Mouse (Mus musculus) left cerebral cortex, adult 9 months (tissue): ENCODE measurements around the gene Slit1.
A peak's percentile ranks its signal among the peaks of the same experiment; 100 is the strongest.

Experiments used
- DNase-seq, 2 experiments: peaks; one replicate each; pipeline ENCODE4 v3.0.0; 2022; ENCODE audit warnings: low spot score in 2 of 2

Slit1 gene

DNA sequence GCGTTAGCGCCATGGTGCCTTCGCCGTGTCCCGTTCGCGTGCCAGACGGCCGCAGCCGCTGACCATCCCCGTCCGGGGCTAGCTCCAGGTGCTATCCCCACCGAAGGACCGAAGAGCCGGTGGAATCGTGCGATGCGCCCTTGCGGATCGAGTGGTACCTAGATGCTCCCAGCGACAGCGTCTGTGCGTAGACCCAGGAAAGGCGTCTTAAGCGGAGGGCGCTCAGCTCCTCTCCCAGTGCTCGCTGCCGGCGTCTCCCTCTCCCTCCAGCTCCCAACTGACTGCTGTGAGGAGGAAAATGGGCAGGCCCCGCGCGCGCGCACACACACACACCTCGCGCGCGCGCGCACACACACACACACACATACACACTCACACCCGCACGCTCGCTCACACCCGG is at the start of gene Slit1:
Gene Slit1 (minus strand): TSS at position 270 of the 400 bp plus-strand sequence.
- peak in 1 of 2 experiments; percentile 64 for DNase-seq

DNA sequence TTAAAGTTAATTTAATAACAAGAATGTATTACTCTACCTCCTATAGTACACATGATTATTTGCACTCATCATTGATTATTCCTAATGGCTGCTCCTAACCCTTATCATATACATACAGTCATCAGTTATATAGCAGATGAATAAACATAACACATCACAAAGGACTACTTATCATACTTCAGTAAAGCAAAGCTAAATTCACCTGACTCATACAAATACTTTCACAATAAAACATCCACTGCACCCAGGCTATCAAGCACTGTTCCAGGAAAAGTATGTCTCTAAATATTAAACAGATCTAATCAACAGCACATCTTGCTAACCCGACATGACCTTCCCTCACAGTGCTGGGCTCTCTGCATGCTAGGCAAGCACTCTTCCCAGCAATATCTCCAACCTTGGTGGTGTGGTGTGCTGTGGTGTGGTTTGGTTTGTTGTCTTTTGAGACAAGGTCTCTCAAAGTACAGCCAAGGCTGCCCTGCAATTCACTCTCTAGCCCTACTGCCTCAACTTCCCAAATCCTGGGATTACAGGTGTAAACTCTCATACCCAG is 49.5 kb upstream of the Slit1 start:
- DNase-seq: no peak

DNA sequence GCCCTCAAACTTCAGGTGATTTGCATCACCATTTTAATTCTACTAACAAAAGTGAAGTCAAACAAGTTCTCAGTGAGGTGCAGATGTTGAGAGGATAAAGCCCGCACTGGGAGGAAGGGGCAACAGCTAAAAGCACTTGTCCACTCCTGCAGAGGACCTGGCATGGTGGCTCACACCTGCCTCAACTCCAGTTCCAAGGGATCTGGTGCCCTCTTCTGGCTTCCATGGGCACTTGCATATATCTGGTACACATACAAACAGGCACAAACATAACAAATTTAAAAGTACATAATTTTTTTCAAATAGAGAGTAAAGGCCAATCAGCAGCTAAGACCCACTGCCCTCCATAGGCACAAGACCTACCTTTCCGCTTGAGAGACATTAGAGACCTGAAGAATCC is 47.9 kb upstream of the Slit1 start:
- DNase-seq: no peak

DNA sequence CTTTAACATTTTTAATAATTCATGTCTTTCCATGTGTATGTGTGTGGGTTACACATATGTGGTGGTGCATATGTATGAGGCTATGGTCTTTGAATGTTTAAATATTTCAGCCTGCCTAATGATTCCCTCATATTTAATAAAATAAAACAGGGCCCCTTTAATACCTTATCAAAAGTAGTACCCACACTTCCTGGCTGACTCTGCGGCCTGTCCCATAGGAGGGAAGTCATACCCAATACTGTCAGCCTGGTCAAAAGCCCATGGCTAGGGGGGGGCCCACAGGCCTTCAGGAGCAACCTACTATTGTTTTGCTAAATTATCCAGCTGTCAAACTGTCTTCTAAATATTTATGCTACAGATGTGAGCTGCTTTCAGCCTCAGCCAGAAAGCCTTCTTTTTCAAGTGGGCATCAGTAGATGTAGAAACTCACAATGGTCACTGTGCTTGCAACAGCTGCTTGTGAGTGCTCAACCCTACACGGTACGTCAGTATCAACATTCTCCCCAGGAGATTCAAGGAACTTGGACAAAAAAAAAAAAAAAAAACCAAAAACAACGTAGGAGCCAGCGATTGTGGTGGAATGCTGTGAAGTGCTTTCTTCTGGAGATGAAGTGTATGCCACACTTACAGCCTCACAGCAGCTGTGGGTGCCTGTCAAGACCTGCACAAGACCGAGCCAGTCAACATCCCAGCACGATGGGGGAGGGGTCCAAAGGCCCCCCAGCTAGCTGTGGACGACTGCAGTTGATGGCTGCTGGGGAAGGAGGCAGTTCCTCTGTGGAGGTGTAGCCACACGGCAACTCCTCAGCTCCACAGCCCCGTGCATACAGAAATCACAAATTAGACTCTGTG is 45.9 kb upstream of the Slit1 start:
- DNase-seq: no peak

DNA sequence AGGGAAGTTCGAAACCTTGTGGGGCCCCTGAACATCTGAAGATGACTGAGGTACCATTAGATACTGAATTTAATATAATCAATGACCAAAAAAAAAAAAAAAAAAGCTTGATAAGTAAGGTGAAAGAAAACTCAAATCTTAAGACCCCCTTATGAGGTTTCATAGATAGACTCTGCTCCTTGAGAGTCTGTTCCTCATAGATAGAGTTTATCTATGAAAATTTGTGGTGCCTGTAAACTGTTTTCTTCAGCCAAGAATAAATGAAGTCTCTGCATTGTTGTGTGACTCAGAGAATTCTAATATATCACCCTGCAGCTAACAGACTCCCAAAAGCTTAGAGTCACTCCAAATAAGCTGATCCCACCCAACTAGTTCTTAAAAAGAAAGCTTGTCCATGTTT is 43.4 kb upstream of the Slit1 start:
- DNase-seq: no peak

DNA sequence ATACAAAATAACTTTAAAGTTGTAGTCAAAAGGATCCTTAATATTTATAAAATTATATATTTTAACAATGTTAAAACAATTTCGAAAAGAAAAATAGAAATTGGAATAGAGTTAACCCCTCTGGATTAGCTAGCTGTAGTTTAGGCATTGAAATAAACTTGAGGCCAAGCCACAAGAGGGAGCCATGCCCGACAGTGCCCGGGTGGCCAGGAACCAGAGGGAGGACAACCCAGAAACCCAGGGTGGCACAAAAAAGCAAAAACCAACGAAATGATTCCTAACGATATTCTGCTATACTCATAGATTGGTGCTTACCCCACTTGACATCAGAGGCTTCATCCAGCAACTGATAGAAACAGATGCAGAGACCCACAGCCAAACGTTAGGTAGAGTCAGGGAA is 34.0 kb upstream of the Slit1 start:
- no peak for DNase-seq

DNA sequence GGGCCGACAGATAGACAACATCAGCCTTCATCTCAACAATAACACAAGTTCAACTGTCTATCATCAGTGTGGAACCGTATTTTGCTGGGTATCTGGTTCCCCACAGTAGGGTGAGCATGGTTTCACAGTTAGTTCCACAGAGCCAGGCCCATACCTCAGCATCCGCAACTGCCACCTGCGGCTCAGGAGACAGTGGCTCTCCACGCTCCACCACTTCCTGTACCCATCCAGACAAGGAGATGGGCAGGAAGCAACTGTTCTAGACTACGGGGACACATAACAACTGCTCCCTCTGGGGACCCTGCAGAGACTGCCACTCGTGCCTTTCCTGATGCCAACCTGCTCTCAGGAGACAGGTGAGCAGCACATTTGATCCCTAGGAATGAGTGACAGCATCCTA is 25.2 kb upstream of the Slit1 start:
- DNase-seq: no peak

DNA sequence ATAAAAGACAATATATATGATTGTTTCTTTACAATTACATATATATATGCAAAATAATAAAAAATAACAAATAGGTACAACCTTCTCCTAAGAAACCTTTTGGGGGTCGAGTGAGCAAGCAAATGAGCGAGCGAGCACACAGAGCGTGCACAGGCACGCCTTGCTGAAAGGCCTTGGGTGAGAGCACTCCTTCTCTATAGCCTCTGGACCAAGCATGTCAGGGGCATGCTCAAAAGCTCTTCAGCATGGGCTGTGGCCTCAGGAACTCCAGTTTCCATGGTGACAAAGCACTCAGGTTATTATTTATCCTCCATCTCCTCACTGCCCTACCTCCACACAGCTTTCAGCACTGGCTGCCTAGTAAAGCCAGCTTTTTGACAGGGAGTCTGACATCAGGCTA is 23.2 kb upstream of the Slit1 start:
- DNase-seq: no peak

DNA sequence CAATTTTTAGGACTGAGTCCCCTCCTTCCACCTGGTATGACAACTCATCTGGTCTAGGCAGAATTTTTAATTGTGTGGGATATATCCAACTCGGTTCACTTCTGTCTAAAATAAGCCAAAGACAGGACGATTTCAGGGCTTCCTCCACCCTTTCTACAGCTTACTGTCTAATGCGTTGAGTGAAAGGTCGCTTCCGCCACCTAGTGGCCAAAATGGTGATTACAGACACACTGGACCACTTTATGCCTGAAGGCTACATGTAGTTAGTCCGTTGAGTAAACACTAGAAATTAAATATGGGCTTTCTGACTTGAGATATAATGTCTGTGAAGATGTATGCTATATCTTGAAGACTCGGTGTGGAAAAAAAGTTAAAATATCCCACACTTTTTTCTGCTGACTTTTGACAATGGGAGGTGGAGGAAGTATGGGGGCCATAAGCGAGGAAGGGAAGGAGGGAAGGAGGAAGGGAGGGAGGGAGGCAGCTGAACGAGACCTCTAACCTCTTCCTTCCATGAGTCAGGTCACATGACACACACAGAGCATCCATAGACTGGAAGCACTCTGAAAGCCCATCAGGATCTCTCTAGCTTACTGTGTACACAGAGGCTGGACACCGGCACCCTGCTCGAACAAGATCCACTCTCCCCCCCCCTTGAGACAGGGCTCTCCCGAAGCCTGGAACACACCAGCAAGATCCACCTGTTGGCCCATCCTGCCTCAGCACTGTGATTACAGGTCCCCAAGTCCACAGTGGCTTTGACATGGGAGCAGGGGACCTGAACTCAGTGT is 20.6 kb upstream of the Slit1 start:
- DNase-seq: peak; percentile 59 to 96

DNA sequence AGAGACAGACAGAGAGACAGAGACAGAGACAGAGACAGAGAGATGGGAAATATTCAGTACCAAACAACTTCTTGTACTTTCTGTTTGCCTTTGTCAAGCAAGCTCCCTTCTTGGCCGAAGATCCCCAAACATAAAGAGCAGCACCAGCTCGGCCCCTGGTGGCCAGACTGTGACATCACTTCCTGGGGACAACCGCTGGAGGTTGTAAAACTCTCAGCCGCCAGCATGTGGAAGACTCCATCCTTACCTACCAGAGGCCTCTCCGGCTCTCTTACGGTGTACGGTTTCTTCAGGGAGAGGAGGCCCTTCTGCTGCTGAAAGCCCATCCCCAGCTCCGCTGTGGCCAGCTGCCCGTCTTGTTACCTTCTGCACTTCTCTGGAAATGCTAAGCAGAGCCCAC is 18.1 kb upstream of the Slit1 start:
- DNase-seq: no peak

DNA sequence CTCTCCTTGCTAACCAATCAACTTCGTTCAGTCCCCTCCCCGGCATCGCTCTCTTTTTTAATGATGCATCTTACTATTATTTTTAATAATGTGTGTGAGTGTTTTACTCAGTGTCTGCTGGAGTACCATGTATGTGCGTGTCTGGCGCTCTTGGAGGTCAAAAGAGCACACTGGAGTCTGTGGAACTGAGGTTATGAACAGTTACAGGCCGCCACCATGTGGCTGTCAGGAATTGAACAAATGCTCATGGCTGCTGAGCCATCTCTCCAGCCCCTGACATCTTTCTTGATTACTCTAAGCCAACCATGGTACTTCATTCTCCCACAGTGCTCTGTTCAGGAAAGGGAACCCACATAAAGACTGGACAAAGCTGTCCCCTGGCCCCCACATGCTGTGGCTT is 16.3 kb upstream of the Slit1 start:
- DNase-seq: no peak

DNA sequence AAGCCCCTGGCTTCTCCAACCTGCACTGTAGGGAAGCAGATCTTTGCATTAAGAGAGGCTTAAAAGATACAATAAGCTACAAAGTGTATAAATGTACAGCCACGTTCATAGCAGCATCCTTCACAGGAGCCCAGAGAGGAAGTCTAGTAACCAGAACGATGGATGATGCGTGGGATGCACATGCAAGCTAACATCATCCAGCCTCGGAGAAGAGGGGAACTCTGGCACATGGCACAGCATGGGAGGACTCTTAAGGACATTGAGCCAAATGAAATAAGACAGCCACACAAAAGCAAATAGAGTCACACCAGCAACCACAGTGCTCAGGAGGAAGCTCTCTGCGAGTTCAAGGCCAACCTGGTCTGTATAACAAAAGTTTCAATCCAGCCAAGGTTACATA is 15.8 kb upstream of the Slit1 start:
- DNase-seq: no peak

DNA sequence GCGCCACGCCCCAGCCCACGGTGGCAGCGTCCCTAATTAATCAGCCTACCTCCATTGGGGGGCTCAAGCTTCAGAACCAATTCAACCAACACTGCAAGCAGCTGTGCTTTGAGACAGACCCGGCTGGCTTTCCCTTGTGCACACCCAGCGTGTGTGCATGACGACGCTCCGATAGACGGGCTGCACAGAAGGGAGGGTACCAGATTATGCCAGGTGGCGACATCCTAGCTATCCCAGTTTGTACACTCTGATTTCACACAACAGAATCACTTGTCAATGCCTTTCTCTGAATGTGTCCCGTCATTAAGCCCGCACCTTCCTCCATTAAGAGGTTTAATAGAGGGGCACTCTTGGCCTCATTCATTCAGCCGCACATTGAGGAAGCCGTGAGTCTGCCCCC is 11.3 kb upstream of the Slit1 start:
- no peak for DNase-seq

DNA sequence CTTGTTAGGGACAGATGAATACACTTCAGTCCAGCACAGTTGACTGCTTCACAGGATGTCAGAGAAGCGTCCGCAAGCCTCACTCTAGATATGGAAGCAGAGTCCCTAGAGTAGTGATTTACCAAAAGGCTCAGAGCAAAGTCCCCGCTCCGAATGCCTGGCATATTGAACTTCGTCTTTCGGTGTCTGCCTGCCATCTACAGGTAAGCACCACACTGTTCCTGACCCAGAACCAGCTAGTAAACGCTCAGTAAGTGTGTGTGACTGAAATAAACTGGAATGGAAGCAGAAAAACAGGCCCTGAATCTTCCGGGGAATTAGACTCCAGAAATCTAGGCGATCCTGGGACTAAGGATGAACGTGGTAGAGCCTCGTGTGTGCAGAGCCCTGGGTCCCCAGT is 8.4 kb upstream of the Slit1 start:
- DNase-seq: no peak

DNA sequence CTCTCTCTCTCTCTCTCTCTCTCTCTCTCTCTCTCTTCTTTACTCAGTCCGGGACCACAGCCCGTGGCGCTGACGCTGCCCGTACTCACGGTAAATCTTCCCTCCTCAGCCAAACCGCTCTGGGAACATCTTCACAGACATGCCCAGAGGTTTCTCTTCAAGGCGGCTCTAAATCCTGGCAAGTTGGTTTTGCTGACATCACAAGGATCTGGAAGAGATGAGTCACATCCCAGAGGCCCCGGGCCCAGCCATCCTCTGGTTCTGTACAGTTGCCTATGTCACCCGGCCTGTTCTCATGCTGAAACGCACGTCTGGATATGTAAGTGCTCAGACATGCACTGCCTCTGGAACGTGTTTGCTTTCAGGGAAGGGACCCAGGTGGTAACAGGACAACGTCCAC is 4.0 kb upstream of the Slit1 start:
- DNase-seq: no peak

DNA sequence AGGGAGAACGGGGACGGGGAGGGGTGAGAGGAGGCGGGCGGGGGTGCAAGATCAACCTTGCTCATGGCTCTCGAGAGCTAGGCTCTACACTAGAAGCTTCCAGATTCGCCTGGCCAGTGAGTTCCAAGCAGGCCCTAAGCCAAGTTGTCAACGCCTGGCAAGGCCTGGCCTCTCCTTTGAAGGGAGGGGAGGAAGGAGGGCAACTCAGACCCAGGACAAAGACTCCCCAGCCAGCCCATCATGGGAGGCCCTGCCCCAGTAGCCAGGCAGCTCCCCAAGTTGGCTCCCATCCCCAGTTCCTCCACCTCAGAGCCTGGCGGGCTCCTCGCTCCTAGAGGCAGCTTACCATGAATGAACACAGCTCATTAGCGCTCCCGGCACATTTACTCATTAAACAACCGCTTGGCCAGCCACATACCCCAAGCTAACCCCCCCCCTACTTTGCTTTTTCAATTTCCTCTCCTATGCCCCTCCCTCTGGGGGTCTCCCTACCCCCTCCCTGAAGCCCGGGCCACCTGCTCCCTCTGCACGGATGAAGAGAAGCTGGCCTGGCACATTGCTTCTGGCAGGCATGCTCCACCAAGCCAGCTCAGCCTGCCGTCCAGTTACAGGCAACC is 2.6 kb upstream of the Slit1 start:
- DNase-seq: peak; percentile 36 to 53

DNA sequence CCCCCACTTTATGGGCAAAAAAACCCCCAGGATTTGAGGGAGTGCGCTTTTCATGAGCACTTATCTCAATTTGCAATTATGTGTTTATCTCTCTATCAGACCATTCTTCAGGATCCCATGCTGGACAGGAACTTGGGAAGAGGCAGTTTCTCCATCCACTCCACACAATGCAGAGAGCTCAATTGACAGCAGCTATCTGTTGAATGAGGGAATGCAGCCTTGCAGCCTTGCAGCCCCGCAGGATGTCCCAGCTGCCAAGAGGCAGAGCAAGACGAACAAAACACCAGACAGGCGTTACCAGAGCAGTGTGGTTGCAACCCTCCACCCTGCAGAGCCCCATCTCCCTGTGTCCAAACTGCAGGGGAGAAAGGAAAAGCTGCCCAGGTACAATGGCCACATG is 4.6 kb downstream of the Slit1 start:
- DNase-seq: no peak

DNA sequence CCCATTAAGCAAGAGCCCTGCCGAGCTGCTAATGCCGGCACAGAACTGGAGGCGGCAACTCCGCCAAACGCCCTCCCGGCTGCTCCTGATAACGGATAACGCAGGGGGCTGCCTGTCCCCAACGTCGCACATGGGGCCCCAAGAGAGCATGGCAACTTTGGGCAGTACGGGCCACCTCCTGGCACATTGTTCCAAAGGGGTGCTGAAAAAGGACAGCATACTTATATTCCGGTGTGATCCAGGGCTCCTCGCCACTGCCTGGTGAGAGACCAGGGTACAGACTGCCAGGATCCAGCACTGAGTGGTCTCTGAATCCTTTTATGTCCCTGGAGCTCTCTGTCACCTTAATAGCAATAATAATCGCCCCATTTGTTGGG is 5.0 kb downstream of the Slit1 start:
- DNase-seq: no peak

DNA sequence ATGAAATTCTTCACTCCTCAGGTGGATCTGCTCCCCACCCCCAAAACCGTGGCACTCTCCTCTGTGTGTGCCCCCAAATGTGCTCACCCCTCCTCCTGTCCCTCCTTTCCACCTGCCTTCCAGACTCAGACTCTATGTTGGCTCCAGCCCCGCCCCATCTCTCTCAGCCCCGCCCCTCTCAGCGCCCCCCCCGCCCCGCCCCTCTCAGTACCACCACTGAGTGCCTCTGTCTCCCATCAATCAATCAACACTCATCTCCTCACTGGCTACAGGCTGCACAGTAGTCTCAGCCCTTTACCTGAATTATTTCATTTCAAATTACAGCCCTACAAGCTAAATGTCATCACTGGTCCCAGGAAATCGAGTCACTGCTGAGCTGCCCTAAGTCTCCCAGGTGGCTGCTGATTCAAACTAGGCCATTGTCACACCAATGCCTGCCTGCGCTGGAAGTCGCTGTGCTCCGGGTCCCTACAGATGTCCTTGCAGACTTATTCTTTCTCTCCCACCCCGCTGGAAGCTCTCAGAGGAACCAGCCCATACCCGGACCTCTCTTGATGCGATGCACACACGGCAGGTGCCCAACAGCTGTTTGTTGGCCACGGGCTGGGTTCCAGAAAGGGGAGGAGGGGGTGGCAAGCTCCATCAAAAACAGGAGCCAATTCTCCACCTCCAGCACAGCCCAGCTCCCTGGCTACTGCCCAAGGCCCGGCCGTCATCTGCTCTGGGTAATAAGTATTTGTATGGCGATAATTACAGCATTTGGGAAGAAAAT is 5.6 kb downstream of the Slit1 start:
- DNase-seq: peak; percentile 37 to 68

DNA sequence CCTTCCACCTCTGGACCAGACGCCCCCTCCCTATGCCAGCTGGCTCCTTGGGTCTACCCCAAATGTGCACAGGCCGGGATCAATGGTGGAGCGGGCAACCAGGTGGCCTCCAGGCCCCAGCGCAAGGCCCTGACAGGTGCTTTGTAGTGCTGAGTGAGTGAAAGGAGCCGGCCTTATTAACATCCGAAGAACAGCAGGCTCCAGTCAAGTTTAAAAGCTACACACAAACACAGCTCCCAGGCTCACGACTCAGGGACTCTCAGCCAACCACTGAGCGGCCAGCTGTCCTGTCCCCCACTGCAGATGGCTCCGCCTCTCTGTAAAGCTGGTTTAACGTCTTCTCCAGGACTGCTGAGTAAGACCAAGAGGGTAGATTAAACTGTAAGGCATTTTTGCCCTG is 8.8 kb downstream of the Slit1 start:
- DNase-seq: peak in 1 of 2 experiments; percentile 67

DNA sequence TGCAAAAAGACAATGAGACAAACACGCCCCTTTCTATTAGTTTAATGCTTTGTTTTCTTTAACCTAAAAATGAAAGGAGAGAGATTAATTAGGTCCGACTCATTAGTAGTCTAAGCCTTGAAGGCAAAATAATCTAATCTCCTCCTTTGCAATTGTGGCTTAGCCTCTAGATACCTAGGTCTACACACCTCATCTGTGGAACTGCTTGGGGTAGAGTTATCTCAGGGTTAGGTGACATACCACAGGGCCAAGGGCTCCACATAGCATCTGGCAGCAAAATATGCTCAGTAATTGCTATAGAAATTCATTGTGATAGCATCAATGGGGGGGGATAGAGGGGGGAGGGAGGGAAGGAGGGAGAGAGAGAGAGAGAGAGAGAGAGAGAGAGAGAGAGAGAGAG is 18.0 kb downstream of the Slit1 start:
- no peak for DNase-seq
